Mouse (Mus musculus) spleen, embryonic (tissue): ENCODE measurements at regions not wholly inside any gene's neighbourhood (a gene's known extent, or its start where the extent isn't known, plus 50 kb on each side); places are given as distances from the start of the nearest gene placed in this dataset.

Source experiments
- CTCF ChIA-PET: fragments of 350-600 bp; sonication (Branson Sonifier 250); formaldehyde crosslinking; loops from one replicate; lab custom pipeline; 2022; lab: Charles Lee

DNA sequence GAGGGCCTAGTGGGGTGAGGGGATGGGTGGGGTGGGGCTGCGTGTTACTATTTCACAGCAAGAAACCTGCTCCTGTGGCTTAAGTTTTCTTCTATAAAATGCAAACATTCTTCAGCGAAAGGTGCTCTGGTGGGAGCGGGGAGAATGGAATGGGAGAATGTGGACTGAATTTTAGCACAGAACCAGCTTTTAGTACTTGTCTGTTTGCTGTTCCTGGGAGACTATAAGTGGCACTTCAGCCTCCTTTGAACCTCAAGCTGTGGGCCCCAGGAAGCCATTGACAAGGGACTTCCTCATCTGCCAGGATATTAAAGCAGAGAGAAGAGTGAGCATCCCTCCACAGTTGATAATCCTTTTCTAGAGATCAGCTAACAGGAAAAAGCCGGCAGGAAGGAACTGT, 580.2 kb downstream of the Zfp706 start:
- CTCF ChIA-PET, result no interaction called here

DNA sequence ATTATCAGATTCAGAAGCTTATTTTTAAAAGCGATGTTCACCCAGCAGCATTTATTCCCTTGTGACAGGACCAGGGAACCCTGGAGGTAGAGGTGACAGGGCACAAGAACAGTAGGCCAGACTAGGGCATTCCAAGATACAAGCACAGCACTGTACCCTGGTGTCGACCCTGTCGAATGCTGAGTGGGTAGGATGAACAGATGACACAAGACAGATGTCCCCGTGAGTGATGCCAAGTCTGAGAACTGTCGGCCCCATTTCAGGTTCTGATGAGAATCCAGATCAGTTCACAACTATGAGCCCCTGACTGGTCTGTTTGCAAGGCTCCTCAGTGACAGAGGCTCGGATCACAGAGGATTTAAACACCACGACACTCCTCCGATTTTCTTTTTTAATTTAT, 581.7 kb downstream of the Zfp706 start:
- CTCF ChIA-PET, result no interaction called here

DNA sequence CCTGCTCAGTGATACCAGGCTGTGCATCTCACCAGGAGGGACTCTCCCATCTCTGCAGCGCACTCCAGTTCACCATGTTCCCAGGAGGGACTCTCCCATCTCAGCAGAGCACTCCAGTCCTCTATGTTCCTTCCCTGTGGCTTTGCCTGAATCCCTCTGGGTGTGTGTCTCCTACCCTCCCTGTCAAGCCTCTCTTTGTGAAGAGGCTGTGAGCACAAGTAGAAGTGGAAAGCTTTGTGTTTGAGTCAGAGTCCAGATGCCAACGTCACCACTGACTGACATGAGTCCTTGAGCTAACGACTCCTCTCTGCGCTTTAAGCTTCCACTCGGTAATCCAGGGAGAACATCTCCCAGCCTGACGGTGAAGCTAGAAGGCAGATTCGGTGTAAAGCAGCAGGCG, 583.5 kb downstream of the Zfp706 start:
- CTCF ChIA-PET, result interaction anchor here (0.5 kb wide), 1 partner anchor 45 kb away, joined by 3 read pairs; no protein-coding TSS in a partner anchor

DNA sequence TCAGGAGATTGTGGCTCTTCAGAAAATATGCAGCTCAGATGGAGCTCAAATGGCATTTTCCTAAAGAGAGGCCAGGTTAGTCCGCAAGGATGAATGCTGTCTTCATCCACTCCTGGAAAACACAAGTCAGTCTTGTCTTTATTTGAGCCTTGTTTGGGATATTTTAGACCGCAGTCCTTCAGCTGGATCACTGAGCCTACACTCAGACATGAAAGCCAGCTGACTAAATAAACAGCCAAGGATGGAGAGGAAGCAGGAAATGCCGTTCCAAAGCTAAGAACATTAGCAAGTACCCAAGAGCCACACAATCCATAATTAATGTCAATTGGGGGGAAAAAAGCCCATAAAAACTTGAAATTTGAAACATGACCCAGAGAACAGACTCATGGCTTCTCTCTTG, 584.8 kb downstream of the Zfp706 start:
- CTCF ChIA-PET, result no interaction called here

DNA sequence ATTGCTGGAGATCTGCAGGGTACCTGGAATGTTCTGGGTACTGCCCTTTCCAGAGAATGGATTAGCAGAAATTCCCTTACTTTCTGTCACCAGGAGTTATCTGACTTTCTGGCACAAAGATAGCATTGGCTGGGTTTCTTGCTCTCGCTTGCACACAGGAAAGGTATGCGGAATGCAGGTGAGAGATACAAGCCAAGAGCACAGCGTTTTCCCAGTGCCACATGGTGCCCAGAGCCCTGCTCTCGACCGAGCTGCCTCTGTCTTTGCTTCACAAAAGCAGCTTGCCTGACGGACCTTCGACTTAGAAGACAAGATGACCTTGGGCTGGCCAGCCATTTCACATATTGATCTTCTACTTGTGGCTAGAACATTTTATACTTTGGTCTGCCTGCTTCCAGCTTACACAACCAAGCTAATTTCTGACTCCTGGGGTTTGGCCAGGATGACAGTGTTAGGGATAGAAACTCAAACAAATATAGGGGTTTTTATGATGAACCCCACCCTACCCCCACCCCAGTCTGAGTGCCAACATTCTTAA, 587.6 kb downstream of the Zfp706 start:
- CTCF ChIA-PET, result no interaction called here

DNA sequence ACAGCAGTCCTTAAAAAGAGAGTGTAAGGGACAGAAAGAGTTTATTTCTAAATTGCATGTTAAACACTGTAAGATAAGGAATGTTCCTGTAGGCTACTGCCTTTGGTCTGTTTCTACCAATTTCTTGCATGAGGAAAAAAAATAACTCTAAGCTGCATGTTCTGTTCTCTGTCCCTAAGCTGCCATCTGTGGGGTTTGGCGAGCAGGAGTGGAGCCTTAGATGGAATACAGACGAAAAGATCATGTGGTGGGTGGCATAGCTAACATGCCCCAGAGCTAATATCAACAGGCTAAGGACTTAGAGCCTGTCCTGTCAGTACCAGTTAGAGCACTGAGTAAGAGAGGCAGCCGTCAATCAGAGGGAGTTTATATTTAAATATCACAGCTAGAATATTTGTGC, 590.1 kb downstream of the Zfp706 start:
- CTCF ChIA-PET, result no interaction called here

DNA sequence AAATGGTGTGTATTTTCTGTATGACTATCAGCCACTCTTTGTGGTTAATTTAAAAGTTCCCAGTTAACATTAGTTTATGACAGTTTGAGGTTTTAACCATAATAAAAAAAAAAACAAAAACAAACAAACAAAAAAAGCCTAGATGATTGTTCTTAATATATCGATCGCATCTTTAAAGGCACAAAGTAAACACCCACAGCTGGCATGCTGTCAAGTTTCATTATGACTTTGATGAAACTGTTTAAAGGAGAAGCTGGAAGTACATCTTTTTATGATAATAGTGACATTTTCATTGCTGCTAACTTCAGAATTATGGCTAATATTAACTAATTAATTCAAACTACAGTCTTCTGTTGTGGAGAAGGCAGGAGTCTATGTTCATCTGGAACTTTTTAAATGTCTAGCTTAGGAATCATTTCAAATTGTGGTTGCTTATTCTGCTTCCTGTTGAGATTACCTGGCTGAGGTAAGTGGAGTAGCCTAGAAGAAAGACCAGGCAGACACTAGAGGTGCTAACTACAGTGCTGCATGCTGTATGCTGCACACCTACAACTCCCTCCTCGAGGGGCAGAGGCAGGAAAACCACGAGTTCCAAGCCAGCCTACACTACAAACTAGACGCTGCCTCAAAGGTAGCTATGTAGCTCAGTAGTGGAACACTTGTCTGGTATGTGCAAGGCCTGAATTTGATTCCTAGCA, 591.9 kb downstream of the Zfp706 start:
- CTCF ChIA-PET, result no interaction called here

DNA sequence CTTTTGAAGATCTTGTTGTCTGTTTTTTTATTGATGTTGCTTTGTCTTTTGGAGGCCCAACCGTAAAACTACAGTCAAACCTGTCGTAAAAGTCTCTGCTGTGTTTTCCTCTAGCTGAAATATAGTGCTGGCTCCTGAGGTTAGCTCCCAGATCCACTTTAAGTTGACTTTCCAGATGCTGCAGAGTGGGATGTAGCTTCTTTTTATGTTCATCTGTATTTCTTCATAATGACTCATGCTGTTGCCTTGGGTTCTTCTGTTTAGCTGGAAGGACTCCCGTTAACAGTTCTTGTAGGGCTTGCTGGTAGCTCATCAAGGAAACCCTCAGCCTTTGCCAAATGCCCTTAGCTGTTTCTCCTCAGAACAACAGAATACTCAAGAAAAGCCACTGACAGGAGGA, 595.6 kb downstream of the Zfp706 start:
- CTCF ChIA-PET, result no interaction called here

DNA sequence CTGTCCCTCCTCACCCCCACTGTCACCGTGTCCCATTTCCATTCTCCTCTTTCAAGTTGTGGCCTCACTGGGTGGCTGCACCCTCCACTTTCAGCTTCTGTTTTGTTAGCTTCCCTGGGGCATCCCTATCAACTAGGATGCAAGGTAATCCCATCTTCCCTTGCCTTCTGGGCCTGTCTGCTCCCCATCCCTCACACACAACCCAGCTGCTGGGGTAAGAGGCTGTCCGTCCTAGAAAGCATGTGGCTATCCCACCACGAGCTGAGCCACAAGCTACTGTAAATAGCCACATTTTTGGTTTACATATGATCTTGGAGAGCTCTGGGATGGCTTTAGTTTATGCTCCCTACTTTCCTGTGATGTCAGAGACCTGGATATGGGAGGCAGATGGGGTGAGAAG, 602.1 kb downstream of the Zfp706 start:
- CTCF ChIA-PET, result no interaction called here

DNA sequence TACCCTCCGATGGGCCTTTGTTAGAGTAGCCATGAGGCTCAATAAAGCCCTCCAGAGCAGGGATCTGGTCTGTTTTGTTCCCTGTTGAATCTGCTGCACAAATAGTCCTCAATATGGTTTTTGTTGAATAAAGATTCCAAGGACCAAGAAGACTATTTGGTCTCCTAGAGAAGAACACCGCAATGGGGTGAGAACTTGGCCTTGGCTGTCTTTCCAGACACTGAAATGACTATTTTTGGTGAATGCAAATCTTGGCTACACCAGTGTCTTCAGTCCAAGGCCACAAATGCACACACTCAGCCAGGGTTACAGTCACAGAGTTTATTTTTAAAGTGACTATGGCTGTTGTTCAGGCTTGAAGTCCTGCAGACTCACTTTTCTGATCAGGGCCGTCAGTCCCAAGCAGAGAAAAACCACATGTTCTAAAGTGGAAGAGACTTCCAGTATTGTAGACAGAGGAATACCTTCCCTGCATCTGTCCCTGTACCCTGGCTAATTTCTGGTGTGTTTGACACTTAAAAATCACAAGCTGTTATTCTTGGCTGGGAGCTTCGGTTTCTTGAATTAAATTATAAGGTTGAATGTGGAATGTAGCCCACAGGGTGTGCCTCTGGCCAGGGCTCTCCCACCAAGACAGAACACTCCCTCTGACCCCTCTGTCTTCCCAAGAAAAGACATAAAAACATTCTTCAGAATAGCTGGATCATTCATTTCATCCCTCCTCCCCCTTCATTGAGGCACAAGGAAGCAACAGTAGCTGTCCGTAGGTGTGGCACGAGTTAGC, 604.0 kb downstream of the Zfp706 start:
- CTCF ChIA-PET, result no interaction called here

DNA sequence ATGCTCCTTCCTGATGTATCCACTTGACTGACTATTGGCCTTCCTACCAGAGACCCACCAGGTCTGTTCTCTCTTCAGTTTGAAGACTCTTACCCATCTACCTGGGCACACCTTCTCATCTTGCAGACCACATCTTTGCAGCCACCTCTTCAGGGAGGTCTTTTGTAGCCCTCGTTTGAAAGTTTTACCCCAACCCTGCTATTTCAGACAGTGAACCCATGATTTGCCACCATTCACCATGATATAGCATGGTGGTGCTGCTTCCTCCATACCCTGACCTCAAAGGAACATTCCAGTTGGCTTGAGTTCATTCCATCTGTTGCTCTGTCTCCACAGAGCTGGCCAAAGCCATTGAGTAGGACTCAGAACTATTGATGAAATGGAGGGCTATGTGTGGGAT, 605.5 kb downstream of the Zfp706 start:
- CTCF ChIA-PET, result no interaction called here

DNA sequence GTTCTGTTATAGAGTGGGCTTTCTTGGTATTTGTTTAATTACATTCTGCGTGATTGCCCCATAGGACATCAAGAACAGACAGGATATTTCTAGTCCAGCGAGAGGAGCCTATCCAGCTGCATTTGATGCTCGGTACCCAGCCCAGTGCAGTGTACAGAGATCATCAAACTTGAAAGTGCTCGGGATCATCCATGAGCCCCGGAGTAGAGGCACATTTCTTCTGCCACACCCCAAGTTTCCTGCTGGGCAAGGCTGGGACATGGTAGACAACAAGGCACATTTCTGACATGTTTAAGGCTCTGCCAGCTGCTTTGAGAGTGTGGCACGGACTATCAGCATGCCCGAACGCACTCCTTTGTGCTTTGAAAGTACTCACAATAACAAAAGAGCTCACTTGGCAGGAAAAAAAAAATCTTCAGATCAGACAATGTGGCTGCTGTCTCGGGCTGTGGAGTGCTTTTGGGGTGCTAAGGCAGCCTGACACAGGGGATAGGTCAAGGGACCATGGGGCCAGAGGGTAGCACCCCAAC, 607.2 kb downstream of the Zfp706 start:
- CTCF ChIA-PET, result no interaction called here

DNA sequence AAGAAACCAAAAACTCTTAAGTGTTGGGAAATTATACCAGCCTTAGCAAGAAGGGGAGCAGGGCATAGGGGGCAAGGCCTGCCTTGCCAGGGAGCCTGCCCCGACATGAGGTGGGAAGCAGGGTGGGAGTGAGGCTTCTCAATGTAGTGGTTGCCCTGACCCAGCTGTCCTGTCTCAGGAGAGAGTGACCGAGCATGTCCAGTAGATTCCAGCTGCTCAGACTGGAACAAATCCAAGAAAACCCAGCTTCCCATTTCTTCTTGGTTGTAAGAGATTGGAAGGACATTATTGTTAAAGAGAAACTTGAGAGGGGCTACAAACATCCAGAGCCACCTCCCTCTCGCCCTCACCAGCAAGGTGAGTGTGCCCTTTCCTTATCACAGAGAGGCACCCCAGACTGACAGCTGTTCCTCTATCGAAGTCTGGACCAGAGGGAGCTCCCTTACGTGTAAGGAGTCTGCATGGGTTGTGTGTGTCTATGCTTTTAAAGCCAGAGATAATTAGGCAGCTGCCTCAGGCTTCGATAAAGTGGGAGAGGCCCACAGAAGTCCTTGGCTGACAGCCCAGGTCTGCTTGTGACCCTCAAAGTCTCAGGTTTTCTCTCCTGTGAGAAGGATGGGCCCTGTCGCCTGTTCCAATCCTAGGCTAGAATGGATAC, 608.1 kb downstream of the Zfp706 start:
- CTCF ChIA-PET, result no interaction called here

DNA sequence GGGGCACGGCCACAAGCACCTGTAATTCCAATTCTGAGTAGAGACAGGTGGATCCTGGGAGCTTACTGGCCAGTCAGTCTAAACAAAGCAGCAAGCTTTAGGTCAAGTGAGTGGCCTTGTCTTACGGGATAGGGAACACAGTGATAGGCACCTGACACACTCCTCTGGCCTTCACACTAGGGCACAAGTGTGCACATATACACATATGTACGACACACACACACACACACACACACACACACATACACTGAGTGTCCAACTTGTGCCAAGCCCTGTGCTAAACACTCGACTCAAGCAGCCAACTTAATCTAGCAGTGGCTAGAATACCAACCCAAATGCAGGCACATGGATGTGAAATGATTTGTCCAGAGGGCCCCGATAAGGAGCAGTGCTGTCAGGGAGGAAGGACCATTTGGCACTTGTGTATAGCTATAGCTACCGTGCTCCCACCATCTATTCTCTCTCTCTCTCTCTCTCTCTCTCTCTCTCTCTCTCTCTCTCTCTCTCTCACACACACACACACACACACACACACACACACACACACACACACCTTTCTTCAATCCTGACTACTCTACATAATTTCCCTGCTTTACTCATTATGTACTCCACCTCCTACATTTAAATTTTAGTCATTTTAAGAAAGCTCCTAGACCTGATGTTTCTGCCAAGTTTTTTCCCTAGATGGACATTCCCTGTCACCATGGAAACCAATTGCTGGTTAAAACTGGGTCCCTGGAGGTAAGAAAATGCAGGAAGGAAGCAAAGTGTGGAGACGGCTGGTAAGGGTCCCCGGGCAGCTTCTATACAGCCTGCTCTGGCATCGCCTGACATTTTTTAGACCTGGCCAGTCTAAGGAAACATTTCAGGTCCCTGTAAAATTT, 609.2 kb downstream of the Zfp706 start:
- CTCF ChIA-PET, result interaction anchor here (0.5 kb wide), 1 partner anchor 96 kb away, joined by 3 read pairs; no protein-coding TSS in a partner anchor

DNA sequence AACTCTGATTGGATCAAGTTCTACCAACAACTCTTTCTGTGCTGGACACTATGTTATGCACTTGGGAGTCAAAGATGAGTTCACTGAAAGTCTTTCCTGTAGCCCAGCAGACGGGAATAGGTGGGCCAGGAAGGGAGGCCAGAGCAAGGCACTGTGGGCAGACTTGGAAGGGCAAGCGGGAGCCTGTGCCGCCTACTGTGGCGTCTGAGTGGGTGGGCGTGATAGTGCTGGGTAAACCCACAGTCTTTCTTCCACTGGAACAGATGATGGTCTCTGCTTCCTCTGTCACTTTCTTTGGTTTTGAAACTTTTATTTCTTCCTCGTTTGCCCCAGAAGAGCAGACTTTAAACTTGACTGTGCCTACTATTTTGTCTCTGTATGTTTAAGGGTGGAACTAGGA, 610.8 kb downstream of the Zfp706 start:
- CTCF ChIA-PET, result no interaction called here

DNA sequence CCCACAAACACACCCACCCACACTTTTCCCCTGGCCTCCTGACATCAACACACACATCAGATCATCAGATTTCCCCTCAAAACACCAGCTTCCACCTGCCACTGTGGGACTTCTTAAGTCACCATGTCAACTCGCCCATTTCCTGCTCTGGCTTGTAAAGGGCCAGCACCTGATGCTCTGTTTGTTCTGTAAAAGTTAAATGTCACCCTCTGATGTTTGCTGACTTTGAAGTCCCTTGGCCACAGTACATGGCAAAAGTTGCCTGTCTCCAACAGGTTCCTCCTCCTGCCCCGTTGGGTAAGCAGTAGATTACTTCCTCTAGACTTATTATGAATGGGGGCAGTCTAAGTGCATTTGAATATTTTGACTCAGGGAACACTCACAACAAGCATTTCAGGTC, 611.3 kb downstream of the Zfp706 start:
- CTCF ChIA-PET, result interaction anchor here (0.6 kb wide), 1 partner anchor 25 kb away, joined by 3 read pairs; no protein-coding TSS in a partner anchor

DNA sequence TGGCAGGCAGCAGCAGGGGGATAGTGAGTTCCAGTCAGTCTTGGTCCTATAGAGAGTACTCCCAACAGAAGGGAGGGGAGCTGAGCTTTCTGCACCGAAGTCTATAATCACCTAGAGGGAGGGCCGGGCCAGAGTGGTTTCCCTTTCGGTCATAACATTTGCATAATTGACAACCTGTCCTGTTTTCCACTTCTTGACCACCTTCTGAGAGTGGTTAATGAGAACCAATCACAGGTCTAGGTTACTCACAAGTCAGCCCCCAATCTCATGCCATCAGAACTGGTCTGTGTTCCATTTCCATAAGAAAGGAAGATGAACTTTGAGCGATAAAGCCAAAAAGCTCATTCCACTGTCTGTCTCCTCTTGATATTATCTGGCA, 611.9 kb downstream of the Zfp706 start:
- CTCF ChIA-PET, result interaction anchor here (0.6 kb wide), 1 partner anchor 25 kb away, joined by 3 read pairs; no protein-coding TSS in a partner anchor

DNA sequence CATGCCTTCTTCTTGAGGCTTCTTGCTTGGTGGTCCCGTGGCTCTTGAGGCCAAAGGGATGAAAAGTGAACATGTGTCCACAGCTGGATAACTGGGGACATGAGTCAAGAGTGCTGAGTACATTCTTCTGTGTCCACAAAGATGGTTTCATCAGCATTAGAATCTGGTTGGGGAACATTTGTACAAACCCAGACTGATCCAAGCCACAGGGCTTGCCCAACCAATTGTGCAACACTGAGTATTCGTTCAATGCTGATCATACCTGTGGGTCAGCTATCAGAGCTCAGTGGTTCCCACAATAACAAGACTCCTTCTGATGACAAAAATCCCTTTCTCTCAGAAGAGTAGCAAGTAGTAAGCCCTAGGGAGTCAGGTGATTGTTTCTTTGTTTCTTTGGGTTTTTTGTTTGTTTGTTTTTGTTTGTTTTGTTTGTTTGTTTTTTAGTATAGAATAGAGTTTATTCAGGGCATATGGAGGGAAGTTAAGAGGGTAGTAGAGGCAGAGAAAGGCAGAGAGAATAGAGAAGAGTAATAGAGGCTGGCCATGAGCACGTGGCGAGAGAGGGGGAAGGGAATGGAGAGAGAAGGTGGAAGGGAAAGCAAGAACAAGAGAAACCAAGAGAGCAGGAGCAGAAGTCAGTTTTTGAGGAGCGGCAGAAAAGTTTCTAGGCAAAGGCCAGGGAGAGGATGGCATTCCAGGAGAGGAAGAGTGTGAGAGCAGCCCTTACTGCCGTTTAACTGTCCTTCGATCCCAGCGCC, 612.5 kb downstream of the Zfp706 start:
- CTCF ChIA-PET, result interaction anchor here (0.6 kb wide), 1 partner anchor 24 kb away, joined by 3 read pairs; no protein-coding TSS in a partner anchor

DNA sequence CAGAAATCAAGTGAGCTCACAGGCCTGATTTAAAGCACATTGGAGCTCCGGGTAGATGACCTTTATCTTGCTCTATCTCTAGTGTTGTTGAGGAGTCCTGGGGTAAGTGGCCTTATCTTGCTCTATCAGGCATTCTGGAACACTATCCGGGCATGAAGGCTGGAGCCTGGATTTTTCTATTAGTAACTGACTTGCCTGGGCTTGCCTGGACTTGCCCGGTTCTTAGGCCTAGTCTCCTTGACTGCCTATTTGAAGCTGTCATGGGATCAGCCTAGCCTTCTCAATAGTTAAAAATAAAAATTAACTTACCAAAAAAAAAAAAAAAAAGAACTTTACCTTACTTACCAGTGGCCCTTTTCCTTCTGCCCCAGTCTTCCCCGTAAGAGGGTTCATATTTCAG, 617.8 kb downstream of the Zfp706 start:
- CTCF ChIA-PET, result no interaction called here

DNA sequence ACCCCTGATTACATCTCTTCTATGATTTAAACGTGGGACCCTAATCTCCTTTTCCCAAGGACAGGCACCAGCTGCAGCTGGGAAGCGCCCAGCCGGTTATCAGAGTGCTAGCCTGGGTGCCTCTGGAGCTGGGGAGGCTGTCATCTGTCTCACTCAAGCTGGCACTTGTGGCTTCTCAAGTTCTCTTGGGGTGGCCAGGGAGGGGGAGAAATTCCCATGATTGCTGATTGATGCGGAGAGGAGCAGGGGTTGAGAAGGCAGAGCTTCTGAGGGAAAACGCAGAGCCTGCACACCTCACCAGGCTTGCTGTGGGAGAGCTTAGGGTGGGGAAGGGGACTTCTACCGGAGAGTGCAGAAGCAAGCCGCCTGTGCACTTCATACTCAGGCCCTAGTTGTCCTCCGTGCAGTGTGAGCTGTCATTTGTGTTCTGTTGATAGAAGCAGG, 626.3 kb downstream of the Zfp706 start:
- CTCF ChIA-PET, result interaction anchor here (0.5 kb wide), 1 partner anchor 217 kb away, joined by 3 read pairs; no protein-coding TSS in a partner anchor
